Mouse (Mus musculus) lung, adult 2 months (tissue): ENCODE results near the gene AU040320. TPM values are rescaled to one million over a fixed set of nuclear protein-coding genes. Genes with fewer than 3 reads are reported as not detected.

Experiments used
- DNase-seq: peaks from one replicate; pipeline ENCODE4 v3.0.0; 2022
- H3K4me1 ChIP-seq: fragments of 200-500 bp; 2 replicates; pipeline ENCODE4 v1.6.1; 2011; ENCODE audit warnings: low read length; ENCODE audit not compliant: control insufficient read depth, insufficient read depth
- H3K4me3 ChIP-seq: fragments of 200-500 bp; replicated peaks from 2 replicates; pipeline ENCODE3; 2011; ENCODE audit warnings: low read depth, mild to moderate bottlenecking, control low read depth, low read length; ENCODE audit errors: extremely low read depth
- CTCF ChIP-seq: fragments of 200-500 bp; IDR thresholded peaks from 2 replicates; pipeline ENCODE4 v1.5.1; 2011; ENCODE audit warnings: mild to moderate bottlenecking, low read length, control low read depth; ENCODE audit not compliant: insufficient read depth
- POLR2A ChIP-seq: fragments of 200-500 bp; IDR thresholded peaks from 2 replicates; pipeline ENCODE4 v1.6.1; 2011; ENCODE audit warnings: low read depth, mild to moderate bottlenecking, control low read depth, low read length, borderline replicate concordance; ENCODE audit errors: extremely low read depth
- WGBS: fragments of 180-500 bp; shearing (Covaris S2); methylation state at CpG from one replicate; pipeline ENCODE4 v1.1.7; 2018; 5-methylcytosine and 5-hydroxymethylcytosine counted together
- polyA plus RNA-seq: library from polyadenylated mRNA; depleted of rRNA; stranded (reverse); fragments of >200 nt; gene quantifications from 2 replicates; pipeline ENCODE4 v1.2.3, GENCODE M21; 2012

AU040320 gene
- polyA plus RNA-seq, 1 experiment: 39.4 TPM

GRCm38 (mm10) chr4:126736001-126736414 lies 17.3 kb upstream of the AU040320 start, which contains the start of gene Tfap2e:
Tfap2e (minus strand) TSS chr4:126736240.
- Histone ChIP-seq H3K4me3 (no peak within 1 kb of the TSS), H3K4me1 (no peaks in the 10 kb centered on the region)
- TF ChIP-seq POLR2A: no peak
- no peak for TF ChIP-seq CTCF
- 2% methylated on average over 32 of the region's 32 CpGs for WGBS
- DNase-seq: no peak

GRCm38 (mm10) chr4:126739966-126740676 lies 13.2 kb upstream of the AU040320 start:
- no peak for DNase-seq
- no peak overlapping the region for H3K4me3 ChIP-seq
- TF ChIP-seq POLR2A (no peak), CTCF (no peak)
- WGBS: 36% methylated on average over 10 of the region's 10 CpGs
- peaks cover 2% of the 10 kb centered on the region; the same call in 1 of the 2 replicates for H3K4me1 ChIP-seq

GRCm38 (mm10) chr4:126741448-126741847 lies 11.9 kb upstream of the AU040320 start:
- DNase-seq: peak; percentile 65
- WGBS: 5% methylated on average over 12 of the region's 12 CpGs
- Histone ChIP-seq H3K4me1 (peaks cover 2% of the 10 kb centered on the region; the same call in 1 of the 2 replicates), H3K4me3 (no peak overlapping the region)
- TF ChIP-seq CTCF: peak; percentile 90
- TF ChIP-seq POLR2A: no peak

GRCm38 (mm10) chr4:126742976-126743375 lies 10.4 kb upstream of the AU040320 start:
- TF ChIP-seq CTCF (no peak), POLR2A (no peak)
- peaks cover 2% of the 10 kb centered on the region; the same call in 1 of the 2 replicates for H3K4me1 ChIP-seq
- 66% methylated on average over 2 of the region's 2 CpGs for WGBS

GRCm38 (mm10) chr4:126743713-126744112 lies 9.6 kb upstream of the AU040320 start:
- no peak overlapping the region for H3K4me3 ChIP-seq
- 46% methylated on average over 11 of the region's 11 CpGs for WGBS
- no peak for DNase-seq
- TF ChIP-seq CTCF: no peak
- TF ChIP-seq POLR2A: no peak
- peaks cover 2% of the 10 kb centered on the region; the same call in 1 of the 2 replicates for H3K4me1 ChIP-seq

More at GRCm38 (mm10) chr4:126742976-126743375, 10.4 kb upstream of the AU040320 start:
- no peak for DNase-seq
- no peak overlapping the region for H3K4me3 ChIP-seq

DNA sequence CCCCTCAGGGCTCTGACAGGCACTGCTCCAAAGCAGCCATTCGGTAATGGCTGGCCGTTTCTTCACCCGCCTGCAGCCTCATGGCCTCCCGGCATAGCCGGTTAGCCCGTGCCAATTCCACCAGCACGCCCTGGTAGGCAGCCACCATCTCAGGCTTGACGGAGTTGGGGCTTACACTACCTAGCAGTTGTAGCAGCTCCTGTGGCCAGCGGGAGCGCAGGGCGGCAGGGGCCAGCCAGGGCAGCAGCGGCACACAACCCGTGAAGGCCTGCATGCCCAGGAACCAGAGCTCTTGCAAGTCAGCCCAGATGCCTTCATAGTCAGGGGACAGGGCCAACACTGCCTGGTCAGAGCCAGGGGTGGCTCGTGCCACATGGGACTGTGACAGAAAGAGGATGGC lies 8.5 kb upstream of the AU040320 start:
- Histone ChIP-seq H3K4me3 (no peak overlapping the region), H3K4me1 (peaks cover 2% of the 10 kb centered on the region; the same call in 1 of the 2 replicates)
- no peak for TF ChIP-seq POLR2A
- no peak for TF ChIP-seq CTCF
- 95% methylated on average over 13 of the region's 14 CpGs for WGBS
- DNase-seq: no peak

- TF ChIP-seq POLR2A: no peak
- TF ChIP-seq CTCF: peak; percentile 46
- WGBS: 47% methylated on average over 13 of the region's 13 CpGs
- H3K4me1 ChIP-seq: peaks cover 2% of the 10 kb centered on the region; the same call in 1 of the 2 replicates
- no peak overlapping the region for H3K4me3 ChIP-seq
- peak; percentile 49 for DNase-seq
Observed at GRCm38 (mm10) chr4:126745506-126746193, 7.7 kb upstream of the AU040320 start.

DNA sequence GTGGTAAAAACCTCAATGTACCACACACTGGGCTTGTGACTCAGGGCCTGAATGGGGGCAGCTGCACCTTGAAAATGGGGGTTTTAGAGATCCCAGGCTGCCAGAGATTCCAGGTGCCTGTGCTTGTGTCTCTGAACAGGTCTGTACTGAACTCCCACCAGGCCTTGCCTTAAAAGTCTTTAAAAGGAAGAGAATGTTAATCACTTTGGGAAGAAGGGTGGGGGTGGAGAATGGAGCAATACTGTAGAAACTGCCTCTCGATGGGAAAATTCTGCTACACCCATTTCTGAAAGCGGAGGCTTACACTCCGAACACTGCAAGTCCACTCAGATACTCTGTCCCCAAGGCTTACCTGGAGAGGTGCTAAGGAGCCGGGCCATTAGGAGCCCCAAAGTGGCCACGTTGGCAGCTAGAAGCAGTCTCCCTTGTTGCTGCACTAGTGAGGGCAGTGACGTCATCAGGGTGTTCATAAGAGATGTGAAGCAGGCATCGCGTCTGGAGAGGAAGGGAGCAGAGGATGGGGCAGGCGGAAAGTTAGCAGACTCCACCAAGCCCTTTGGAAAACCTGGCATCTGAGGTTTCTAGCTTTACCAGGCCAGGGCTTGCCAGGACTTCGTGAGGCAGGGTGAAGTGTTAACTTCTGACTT lies 7.0 kb upstream of the AU040320 start:
- Histone ChIP-seq H3K4me1 (peaks cover 2% of the 10 kb centered on the region; the same call in 1 of the 2 replicates), H3K4me3 (no peak overlapping the region)
- no peak for TF ChIP-seq CTCF
- no peak for TF ChIP-seq POLR2A
- DNase-seq: no peak
- WGBS: 76% methylated on average over 10 of the region's 10 CpGs

DNA sequence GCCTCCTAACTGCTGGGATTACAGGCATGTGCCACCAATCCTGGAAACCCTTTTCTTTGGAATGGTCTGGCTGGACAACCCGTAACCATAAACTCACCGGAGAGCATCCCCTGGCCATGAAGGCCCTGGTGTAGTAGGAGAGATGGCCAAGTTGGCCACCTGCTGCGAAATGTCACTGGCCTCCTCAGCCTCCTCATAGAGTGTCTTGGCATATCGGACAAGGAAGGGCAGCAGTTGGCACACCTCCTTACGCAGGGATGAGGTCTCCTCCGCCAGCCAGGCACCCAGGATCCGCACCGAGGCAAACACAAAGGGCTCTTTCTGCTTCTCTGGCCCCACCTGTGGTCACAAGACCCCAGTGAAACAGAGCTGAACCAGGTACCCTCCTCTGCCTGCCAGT lies 5.0 kb upstream of the AU040320 start:
- Histone ChIP-seq H3K4me3 (no peak overlapping the region), H3K4me1 (peaks cover 6% of the 10 kb centered on the region)
- WGBS: 96% methylated on average over 8 of the region's 8 CpGs
- TF ChIP-seq POLR2A (no peak), CTCF (no peak)
- DNase-seq: no peak
